Mouse (Mus musculus): ENCODE data around the gene Ctsk.

GRCm38 (mm10) chr3:95529814-95530213 is 30.8 kb downstream of the Ctsk start:
- no peak for TF ChIP-seq POLR2A (IDR thresholded peaks at IDR 0.05; ENCODE audit: extremely low read depth, insufficient read depth, low read length)
- no peak for TF ChIP-seq CTCF (IDR thresholded peaks at IDR 0.05; ENCODE audit: low read depth, low read length)

Measured in liver, adult 2 months (tissue).